Mouse (Mus musculus) right cerebral cortex, postnatal 14 days (tissue): ENCODE measurements at regions not wholly inside any gene's neighbourhood (a gene's known extent, or its start where the extent isn't known, plus 50 kb on each side); places are given as distances from the start of the nearest gene placed in this dataset.

Experiments
- DNase-seq: peaks from one replicate; pipeline ENCODE4 v3.0.0; 2022

GRCm38 (mm10) chr8:102845362-102845761 is 59.9 kb upstream of the Cdh11 start:
- no peak for DNase-seq

- DNase-seq: no peak
These were observed 74.6 kb upstream of the Cdh11 start for GRCm38 (mm10) chr8:102860021-102860420.

DNA sequence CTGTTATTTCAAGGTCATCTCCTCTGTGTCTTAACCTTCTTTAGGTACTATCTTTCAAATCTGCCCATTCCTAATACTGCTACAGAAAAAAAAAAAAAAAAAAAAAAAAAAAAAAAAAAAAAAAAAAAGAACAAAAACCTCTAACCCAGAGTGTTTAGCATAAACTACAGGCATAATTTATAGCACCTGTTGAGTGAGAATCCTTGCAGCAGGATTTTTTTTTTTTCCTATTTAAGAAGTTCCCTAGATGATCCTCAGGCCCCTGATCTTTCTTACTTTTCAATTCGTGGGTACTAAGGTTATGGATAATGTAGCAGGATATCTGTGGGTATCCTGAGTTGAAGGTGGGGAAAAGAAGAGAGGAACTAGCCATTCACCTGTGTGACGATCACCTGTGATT is 114.1 kb upstream of the Cdh11 start:
- no peak for DNase-seq

DNA sequence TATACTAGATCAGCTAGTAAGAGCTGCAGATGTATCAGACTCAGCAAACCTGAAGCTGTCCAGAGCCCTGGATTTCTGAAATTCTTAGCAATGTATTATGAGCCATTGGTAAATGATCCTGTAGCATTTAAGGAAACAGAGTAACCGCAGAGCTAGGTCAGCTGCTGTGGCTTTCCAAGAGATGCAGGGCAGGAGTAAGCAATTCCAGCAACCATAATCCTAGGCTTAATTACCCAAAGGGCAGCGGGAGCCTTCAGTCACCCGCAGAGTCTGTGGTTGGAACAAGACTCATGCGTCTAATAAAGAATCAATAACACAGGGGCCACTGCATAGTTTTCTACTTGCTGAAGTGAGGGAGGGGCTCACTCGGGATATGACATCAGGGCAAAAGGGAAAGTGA is 115.2 kb upstream of the Cdh11 start:
- no peak for DNase-seq

GRCm38 (mm10) chr8:102907444-102907843 is 122.0 kb upstream of the Cdh11 start:
- no peak for DNase-seq

DNA sequence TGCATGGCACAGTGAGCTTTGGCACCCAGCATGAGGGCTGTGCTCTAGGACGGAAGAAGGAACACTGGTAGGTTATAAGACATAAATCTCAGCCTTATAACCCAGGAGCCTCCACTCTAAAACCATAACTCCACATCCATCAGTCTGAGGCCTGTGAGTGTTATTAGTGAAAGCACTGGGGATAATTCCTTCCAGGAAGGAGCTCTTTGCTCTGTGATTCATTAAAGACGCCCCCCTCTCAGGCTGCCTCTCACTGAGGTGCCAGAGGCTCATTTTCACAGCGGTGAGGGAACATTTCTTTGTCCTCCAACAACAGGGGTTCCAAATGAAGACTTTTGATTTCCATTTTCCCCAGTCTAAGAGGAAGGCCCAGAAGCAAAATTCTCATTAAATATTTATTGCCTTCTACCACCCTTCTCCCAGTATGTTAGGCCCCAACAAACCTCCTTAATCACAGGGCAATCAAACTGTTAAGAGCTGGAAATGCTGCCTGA is 145.9 kb upstream of the Cdh11 start:
- DNase-seq: no peak

- no peak for DNase-seq
These were observed 153.3 kb upstream of the Cdh11 start for GRCm38 (mm10) chr8:102938771-102939170.

GRCm38 (mm10) chr8:102945546-102945945 is 160.1 kb upstream of the Cdh11 start:
- no peak for DNase-seq

- no peak for DNase-seq
These were observed 192.7 kb upstream of the Cdh11 start for GRCm38 (mm10) chr8:102978161-102978581.

GRCm38 (mm10) chr8:102983220-102983909 is 197.9 kb upstream of the Cdh11 start:
- DNase-seq: no peak

GRCm38 (mm10) chr8:102983910-102984225 is 198.4 kb upstream of the Cdh11 start:
- no peak for DNase-seq

DNA sequence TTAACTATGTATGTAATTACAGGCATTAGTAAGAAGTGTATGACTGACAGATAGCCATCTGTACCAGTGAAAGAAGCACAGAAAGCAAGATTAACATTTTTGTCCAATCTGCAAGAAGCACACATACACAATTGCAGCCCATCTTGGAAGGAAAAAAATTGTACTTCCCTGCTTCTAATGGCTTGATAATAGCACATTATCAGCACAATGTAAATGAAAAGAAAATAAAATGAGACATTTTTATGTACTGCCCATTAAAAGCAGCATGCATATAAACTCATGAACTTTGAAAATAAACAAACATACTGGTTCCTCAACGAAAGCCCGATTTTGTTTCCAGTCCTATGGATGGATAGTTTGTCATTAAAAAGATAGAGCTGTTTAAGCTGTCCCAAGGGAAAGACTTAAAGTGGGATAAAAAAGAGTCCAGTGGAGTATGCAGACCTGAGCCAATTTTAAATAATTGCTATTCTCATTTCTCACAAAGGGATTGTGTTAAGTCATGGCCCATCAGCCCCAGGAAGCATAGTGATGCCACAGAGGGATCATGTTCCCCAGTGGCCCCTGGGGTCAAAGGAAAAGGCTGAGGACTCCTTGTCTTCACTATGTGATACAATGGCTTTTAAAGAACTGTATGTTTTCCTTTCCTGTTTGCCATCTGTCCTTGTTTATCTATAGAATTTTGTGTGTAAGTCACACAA is 222.0 kb upstream of the Cdh11 start:
- DNase-seq: no peak

DNA sequence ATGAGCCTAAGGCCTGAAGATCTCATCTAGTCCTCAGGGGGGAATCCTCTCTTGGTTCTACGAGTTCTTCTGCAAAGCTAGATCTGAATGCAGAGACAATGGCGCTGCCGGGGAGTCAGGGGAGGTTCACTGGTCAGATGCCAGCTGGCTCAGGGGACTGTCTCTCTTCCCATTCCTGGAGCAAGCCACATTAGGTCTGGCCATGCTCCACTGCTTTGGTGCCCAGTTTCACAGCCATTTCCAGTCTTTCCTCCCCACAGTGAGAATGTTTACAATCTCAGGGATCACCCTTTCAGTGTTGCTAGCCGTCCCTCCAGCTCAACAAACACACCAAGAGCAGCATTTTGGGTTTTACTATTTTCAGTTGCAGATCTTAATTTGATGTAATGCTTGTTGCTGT is 233.7 kb upstream of the Cdh11 start:
- DNase-seq: peak; percentile 8

GRCm38 (mm10) chr8:103023237-103023636 is 237.8 kb upstream of the Cdh11 start:
- DNase-seq: no peak

DNA sequence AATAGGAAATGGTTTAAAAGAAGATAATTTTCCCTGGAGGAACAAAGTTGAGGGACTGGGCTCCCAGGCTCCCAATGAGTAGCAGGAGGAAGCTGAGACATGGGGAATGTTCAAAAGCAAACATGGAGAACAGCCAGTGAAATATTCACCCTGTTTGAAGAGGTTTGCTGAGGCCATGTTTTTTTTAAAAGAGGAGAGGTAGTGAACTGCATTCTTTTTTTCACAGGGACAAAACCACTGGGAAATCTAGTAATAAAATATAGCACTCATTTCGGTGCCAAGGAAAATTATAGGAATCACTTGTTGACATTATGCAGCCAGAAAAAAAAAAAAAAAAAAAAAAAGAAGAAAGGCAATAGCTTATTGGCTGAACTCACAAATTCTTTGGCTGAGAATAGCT is 246.3 kb upstream of the Cdh11 start:
- DNase-seq: no peak

DNA sequence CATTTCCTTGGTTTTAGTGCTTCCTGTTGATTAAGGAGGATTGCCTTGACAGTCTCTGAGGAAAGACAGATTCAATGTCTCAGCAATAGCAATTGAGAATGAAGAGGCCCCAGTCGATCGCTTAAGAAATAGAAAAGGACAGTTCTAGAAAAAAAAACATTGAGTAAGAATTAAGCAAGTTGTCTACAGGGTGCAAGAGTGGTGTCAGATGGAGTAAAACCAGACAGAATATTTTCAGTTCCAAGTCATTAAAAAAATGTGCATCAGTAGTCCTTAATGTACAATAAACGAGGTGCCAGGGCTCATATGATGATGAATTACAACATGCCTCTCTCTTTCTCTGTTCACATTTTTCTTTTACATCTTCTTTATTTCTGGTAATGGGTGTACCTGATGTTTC is 248.5 kb upstream of the Cdh11 start:
- no peak for DNase-seq

DNA sequence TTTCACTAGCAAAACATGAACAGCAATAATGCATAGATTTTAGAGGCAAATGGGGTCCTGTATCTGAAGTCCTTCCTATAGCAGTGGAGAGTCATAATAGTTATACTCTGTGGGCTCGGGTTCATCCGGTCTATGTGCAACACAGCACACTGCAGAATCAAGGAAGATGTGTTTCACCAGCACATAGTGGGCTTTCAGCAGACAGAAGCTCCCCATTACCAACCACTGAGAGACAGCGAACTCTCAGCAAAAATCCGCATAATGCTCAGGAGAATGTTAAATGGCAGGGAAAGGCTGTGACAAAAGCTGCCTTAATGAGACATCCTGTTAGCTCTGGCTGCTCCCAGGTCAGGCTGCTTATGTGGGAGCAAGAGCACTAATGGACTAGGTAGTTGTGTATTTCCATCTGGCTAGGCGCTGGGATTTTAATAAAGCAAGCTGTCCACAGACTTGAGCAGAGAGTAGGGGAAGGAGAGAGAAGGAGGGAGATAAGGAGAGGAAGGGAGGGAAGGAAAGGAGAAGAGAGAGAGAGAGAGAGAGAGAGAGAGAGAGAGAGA is 286.7 kb upstream of the Cdh11 start:
- no peak for DNase-seq

GRCm38 (mm10) chr8:103072646-103073045 is 287.2 kb upstream of the Cdh11 start:
- no peak for DNase-seq

GRCm38 (mm10) chr8:103078559-103078958 is 293.1 kb upstream of the Cdh11 start:
- no peak for DNase-seq

DNA sequence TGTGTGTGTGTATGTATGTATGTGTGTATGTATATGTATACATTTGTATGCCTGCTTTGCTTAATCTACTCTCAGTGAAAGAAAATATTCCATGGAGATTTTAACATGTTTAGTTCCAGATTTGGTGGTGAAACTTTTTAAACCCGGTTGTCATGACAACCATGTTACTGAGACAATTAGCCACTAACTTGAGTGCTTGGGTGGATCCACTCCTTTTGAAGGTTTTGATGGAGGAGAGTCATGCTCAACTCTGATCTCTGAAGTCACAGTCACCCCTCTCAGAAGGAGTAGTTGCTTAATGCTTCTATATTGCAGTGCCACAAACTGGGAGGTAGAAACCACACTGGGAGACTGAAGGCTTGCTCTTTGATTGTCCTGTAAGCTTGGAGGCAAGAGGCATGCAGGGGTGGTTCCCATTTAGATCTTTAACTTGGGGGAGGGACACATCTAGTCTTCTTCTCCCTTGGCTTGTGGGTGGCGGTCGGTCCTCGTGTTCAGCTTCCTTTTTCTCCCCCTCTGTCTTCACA is 301.6 kb upstream of the Cdh11 start:
- no peak for DNase-seq

GRCm38 (mm10) chr8:103096496-103097092 is 311.2 kb upstream of the Cdh11 start:
- no peak for DNase-seq

- no peak for DNase-seq
These were observed 340.1 kb upstream of the Cdh11 start for GRCm38 (mm10) chr8:103125581-103125980.

DNA sequence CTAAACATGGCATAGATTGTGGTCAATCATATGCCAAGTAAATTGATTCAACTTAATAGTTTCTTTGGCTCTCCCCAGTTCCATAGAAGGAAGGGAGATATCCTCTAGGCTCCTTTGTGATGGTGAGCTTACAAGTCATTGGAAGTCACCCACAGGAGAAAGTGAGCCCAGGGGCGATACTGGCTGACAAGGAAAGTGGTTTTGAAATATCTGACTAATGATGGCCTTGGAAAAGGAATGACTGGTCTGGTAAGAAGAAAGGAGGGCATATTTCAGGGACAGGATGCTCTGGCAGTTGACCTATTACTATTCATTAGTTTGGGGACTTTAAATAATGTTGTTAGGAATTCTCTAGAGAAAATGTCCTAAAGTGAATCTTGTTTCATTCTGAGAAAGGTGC is 352.7 kb upstream of the Cdh11 start:
- no peak for DNase-seq

DNA sequence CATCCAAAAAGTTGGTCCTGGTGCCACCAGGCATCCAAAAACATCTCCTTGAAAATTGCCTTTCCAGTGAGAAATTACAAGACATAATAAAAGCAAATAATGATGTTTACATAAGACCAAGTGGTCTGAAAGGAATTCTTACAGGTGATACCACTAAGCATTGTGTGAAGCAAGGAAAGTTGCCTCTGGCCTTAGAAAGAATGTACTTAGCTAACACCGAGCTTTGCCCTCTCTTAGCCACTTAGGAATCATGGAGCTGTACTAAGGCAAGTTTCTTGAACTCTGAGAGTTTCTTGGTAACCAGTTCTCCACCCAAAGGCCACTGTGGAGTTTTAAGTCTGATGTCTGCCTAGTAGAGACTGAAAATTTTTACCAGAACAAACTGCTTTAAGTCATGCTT is 359.4 kb upstream of the Cdh11 start:
- DNase-seq: no peak
